Mouse (Mus musculus) heart, adult 2 months (tissue): ENCODE data around the gene Nek8.

Source experiments
- CTCF ChIP-seq: fragments of 200-600 bp; IDR thresholded peaks from 2 replicates; pipeline ENCODE4 v1.8.1; 2022; ENCODE audit warnings: antibody characterized with exemption, mild to moderate bottlenecking, moderate library complexity
- POLR2A ChIP-seq: fragments of 200-500 bp; IDR thresholded peaks from 2 replicates; pipeline ENCODE4 v1.6.1; 2011; ENCODE audit warnings: mild to moderate bottlenecking, low read depth, low read length, control low read depth; ENCODE audit not compliant: insufficient read depth

GRCm38 (mm10) chr11:78136132-78136531, 40.3 kb downstream of the Nek8 start:
- TF ChIP-seq CTCF: no peak
- TF ChIP-seq POLR2A: no peak
